26 mouse cellular contexts compared by ENCODE assay signal in the genomic region with DNA sequence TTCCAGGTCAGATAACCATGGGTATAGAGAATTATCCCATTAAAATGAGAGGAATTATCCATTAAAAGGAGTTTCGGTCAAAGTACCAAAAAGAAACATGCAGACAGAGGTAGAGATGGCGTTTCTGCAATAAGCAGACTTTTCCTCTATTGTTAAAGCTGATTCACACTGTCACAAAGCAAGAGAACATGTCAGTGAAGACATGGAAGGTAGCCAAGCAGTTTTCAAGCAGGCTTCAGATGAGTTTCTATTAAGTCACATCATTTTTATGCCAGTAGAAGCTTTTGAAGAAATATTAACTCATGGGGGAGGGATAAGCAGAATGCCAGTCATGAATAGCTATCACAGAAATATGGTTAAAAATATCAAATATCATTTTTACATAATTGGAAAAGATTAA.
DNase-seq lines count a peak whose midpoint lies in the region; ATAC-seq and TF ChIP-seq lines count a peak whose summit lies in the region.
"Had no signal": no experiment of that assay in that cellular context is flagged by ENCODE, and none has a peak within 500 bp of the region (broad histone marks: within the 10 kb centered on the region; RNA-seq: fewer than 3 reads in every experiment).

No protein-coding gene starts in this region.

- H3K27ac ChIP-seq in forebrain, postnatal 0 days (ENCODE audit: low read depth, low read length), result 0 out of 2 replicates have a peak overlapping the region, but pooled peaks have one; percentile 2
- no peak overlapping the region for H3K27ac ChIP-seq in forebrain, embryonic 13.5 days
- no peak overlapping the region for H3K27ac ChIP-seq in kidney, adult 2 months (ENCODE audit: insufficient read depth, low read depth, low read length)
- H3K27ac ChIP-seq in ES-Bruce4 (ENCODE audit: insufficient read depth, low read length), result peak overlapping the region; percentile 94; the same call in 1 of the 2 replicates
- H3K27ac ChIP-seq: embryonic facial prominence, embryonic 13.5 days; embryonic facial prominence, embryonic 15.5 days; forebrain, embryonic 10.5 days; forebrain, embryonic 12.5 days; forebrain, embryonic 15.5 days had no signal

- no peaks in the 10 kb centered on the region for H3K9me3 ChIP-seq in forebrain, postnatal 0 days (ENCODE audit: low read length)
- H3K9me3 ChIP-seq in forebrain, embryonic 13.5 days (replicated peaks), result no peaks in the 10 kb centered on the region
- H3K9me3 ChIP-seq in ES-Bruce4 (replicated peaks; ENCODE audit: control insufficient read depth, insufficient read depth, low read length, poor library complexity, severe bottlenecking), result peaks cover 3% of the 10 kb centered on the region
- H3K9me3 ChIP-seq: embryonic facial prominence, embryonic 13.5 days; embryonic facial prominence, embryonic 15.5 days; forebrain, embryonic 10.5 days; forebrain, embryonic 12.5 days; forebrain, embryonic 15.5 days had no signal

- peaks cover 3% of the 10 kb centered on the region; the same call in 1 of the 2 replicates for H3K4me1 ChIP-seq in forebrain, postnatal 0 days (ENCODE audit: insufficient read depth)
- H3K4me1 ChIP-seq in forebrain, embryonic 13.5 days, result no peaks in the 10 kb centered on the region
- peaks cover 16% of the 10 kb centered on the region; the same call in 1 of the 2 replicates for H3K4me1 ChIP-seq in kidney, adult 2 months (ENCODE audit: control insufficient read depth, insufficient read depth, low read length)
- H3K4me1 ChIP-seq in ES-Bruce4 (ENCODE audit: control insufficient read depth, insufficient read depth, low read length), result peaks cover 2% of the 10 kb centered on the region
- H3K4me1 ChIP-seq: embryonic facial prominence, embryonic 15.5 days; forebrain, embryonic 12.5 days; forebrain, embryonic 15.5 days had no signal

- DNase-seq in forebrain, postnatal 0 days, result no peak
- DNase-seq in kidney, adult 2 months, result peak; percentile 29
- DNase-seq in kidney, adult 8-10 months, result no peak
- peak; percentile 54 for DNase-seq in brain, adult 2 months (ENCODE audit: low read depth, low spot score)
- DNase-seq in spleen, postnatal 4 days (ENCODE audit: low spot score in 2 of 2), result no peak
- DNase-seq: adrenal gland, adult 8-10 months; adrenal gland, postnatal 14 days; adrenal gland, postnatal 36 days; B cell, adult 2 months; cerebellum, adult 11 months; cerebellum, adult 18-20 months; cerebellum, adult 8-10 months; cerebellum, adult 9-11 months; cerebellum, postnatal 14 days; cerebellum, postnatal 36 days; embryo, embryonic 11 days had no signal

- no peak for TF ChIP-seq POLR2A in kidney, adult 2 months (IDR thresholded peaks at IDR 0.05; ENCODE audit: low read depth, low read length)
- TF ChIP-seq POLR2A in ES-Bruce4 (IDR thresholded peaks at IDR 0.05; ENCODE audit: insufficient read depth, low read length), result no peak

- 68% methylated on average over 2 of the region's 2 CpGs for WGBS in forebrain, postnatal 0 days
- WGBS in forebrain, embryonic 13.5 days, result 82% methylated on average over 2 of the region's 2 CpGs
- WGBS in kidney, adult 2 months, result 60% methylated on average over 2 of the region's 2 CpGs

- no peak overlapping the region for H3K4me3 ChIP-seq in forebrain, postnatal 0 days (ENCODE audit: low read depth, low read length)
- no peak overlapping the region for H3K4me3 ChIP-seq in forebrain, embryonic 13.5 days
- no peak overlapping the region for H3K4me3 ChIP-seq in kidney, adult 2 months (ENCODE audit: insufficient read depth, low read depth, low read length)
- H3K4me3 ChIP-seq in ES-Bruce4 (ENCODE audit: low read depth, low read length), result no peak overlapping the region
- H3K4me3 ChIP-seq: embryonic facial prominence, embryonic 13.5 days; embryonic facial prominence, embryonic 15.5 days; erythroblast, embryonic 14.5 days; forebrain, embryonic 10.5 days; forebrain, embryonic 12.5 days; forebrain, embryonic 15.5 days had no signal

- no peaks in the 10 kb centered on the region for H3K27me3 ChIP-seq in forebrain, postnatal 0 days (ENCODE audit: insufficient read depth, low read length)
- H3K27me3 ChIP-seq in forebrain, embryonic 13.5 days, result no peaks in the 10 kb centered on the region
- H3K27me3 ChIP-seq in kidney, adult 2 months (replicated peaks; ENCODE audit: control insufficient read depth, insufficient read depth, low read length), result no peaks in the 10 kb centered on the region
- no peaks in the 10 kb centered on the region for H3K27me3 ChIP-seq in ES-Bruce4 (ENCODE audit: control insufficient read depth, insufficient read depth, low read length, poor library complexity, severe bottlenecking)
- H3K27me3 ChIP-seq: CH12.LX; embryonic facial prominence, embryonic 13.5 days; embryonic facial prominence, embryonic 15.5 days; forebrain, embryonic 12.5 days; forebrain, embryonic 15.5 days had no signal

- H3K4me2 ChIP-seq in forebrain, postnatal 0 days (ENCODE audit: low read depth), result no peak overlapping the region
- H3K4me2 ChIP-seq in forebrain, embryonic 13.5 days, result no peak overlapping the region
- H3K4me2 ChIP-seq: embryonic facial prominence, embryonic 13.5 days; embryonic facial prominence, embryonic 15.5 days; forebrain, embryonic 12.5 days; forebrain, embryonic 15.5 days had no signal

- peak; percentile 23; the same call in 1 of the 2 replicates for ATAC-seq in forebrain, postnatal 0 days
- no peak for ATAC-seq in forebrain, embryonic 13.5 days
- ATAC-seq: CD4-positive, CD25-positive, alpha-beta regulatory T cell, adult 4 months; forebrain, embryonic 15.5 days had no signal

- TF ChIP-seq CTCF in forebrain, postnatal 0 days (IDR thresholded peaks at IDR 0.05; ENCODE audit: low read depth), result no peak
- no peak for TF ChIP-seq CTCF in kidney, adult 2 months (conservative IDR thresholded peaks at IDR 0.05; ENCODE audit: insufficient read depth, insufficient read length, low read depth, low read length)
- no peak for TF ChIP-seq CTCF in ES-Bruce4 (IDR thresholded peaks at IDR 0.05; ENCODE audit: low read depth, low read length)

- no peak overlapping the region for H3K9ac ChIP-seq in forebrain, postnatal 0 days
- H3K9ac ChIP-seq in forebrain, embryonic 13.5 days, result no peak overlapping the region
- no peak overlapping the region for H3K9ac ChIP-seq in ES-Bruce4 (ENCODE audit: low read depth, poor library complexity, severe bottlenecking)
- H3K9ac ChIP-seq: embryonic facial prominence, embryonic 13.5 days; embryonic facial prominence, embryonic 15.5 days; forebrain, embryonic 12.5 days; forebrain, embryonic 15.5 days had no signal

- H3K36me3 ChIP-seq in forebrain, postnatal 0 days (ENCODE audit: insufficient read depth), result no peaks in the 10 kb centered on the region
- H3K36me3 ChIP-seq in forebrain, embryonic 13.5 days (ENCODE audit: poor library complexity, severe bottlenecking), result no peaks in the 10 kb centered on the region
- no peaks in the 10 kb centered on the region for H3K36me3 ChIP-seq in kidney, adult 2 months (ENCODE audit: control insufficient read depth, insufficient read depth, low read length)
- no peaks in the 10 kb centered on the region for H3K36me3 ChIP-seq in ES-Bruce4 (ENCODE audit: control insufficient read depth, insufficient read depth, low read length, poor library complexity, severe bottlenecking)
- H3K36me3 ChIP-seq: embryonic facial prominence, embryonic 13.5 days; embryonic facial prominence, embryonic 15.5 days; forebrain, embryonic 10.5 days; forebrain, embryonic 12.5 days; forebrain, embryonic 15.5 days had no signal

- TF ChIP-seq EP300 in ES-Bruce4 (IDR thresholded peaks at IDR 0.05; ENCODE audit: insufficient read depth, low read depth, low read length), result no peak

Comparison
In these comparisons a context has a peak if more than half of its experiments do, and no peak if none do; other contexts are left out.
1. DNase-seq: peak in kidney, adult 2 months (single experiment) and brain, adult 2 months (single experiment); none in forebrain, postnatal 0 days (single experiment), kidney, adult 8-10 months (0 of 2) and spleen, postnatal 4 days (0 of 2).
2. H3K27ac ChIP-seq: peak in forebrain, postnatal 0 days (single experiment) and ES-Bruce4 (single experiment); none in forebrain, embryonic 13.5 days (single experiment) and kidney, adult 2 months (single experiment).